Mouse (Mus musculus) liver, embryonic 15.5 days (tissue): ENCODE data around the gene Creld2. TPM values are rescaled to one million over a fixed set of nuclear protein-coding genes. Genes with fewer than 3 reads are reported as not detected.
A peak's percentile ranks its signal among the peaks of the same experiment; 100 is the strongest.
"Not testable (repeated sequence)": the region's sequence is repeated elsewhere in the genome, so short reads cannot be mapped to it uniquely, and the experiment has no call there.

ENCODE experiments used
- ATAC-seq: fragments of 200-750 bp; cut with Nextera tagmentation; 2 replicates; pipeline ENCODE4 v1.8.0; 2017; ENCODE audit warnings: moderate number of reproducible peaks, mild to moderate bottlenecking, moderate library complexity; ENCODE audit not compliant: insufficient read depth
- H3K27ac ChIP-seq: fragments of 300-500 bp; sonication (generic); replicated peaks from 2 replicates; pipeline ENCODE4 v1.5.1; 2015; ENCODE audit warnings: mild to moderate bottlenecking, inconsistent platforms
- H3K27me3 ChIP-seq: fragments of 300-500 bp; sonication (generic); 2 replicates; pipeline ENCODE4 v1.6.1; 2015; ENCODE audit warnings: mild to moderate bottlenecking, inconsistent platforms
- H3K36me3 ChIP-seq: fragments of 300-500 bp; sonication (generic); replicated peaks from 2 replicates; pipeline ENCODE4 v1.6.1; 2015; ENCODE audit warnings: moderate library complexity, mild to moderate bottlenecking, inconsistent platforms
- H3K4me1 ChIP-seq: fragments of 300-500 bp; sonication (generic); replicated peaks from 2 replicates; pipeline ENCODE4 v1.6.1; 2015; ENCODE audit warnings: inconsistent platforms
- H3K4me2 ChIP-seq: fragments of 300-500 bp; sonication (generic); 2 replicates; pipeline ENCODE4 v1.6.1; 2015; ENCODE audit warnings: moderate library complexity, mild to moderate bottlenecking, inconsistent platforms
- H3K4me3 ChIP-seq: fragments of 300-500 bp; sonication (generic); replicated peaks from 2 replicates; pipeline ENCODE4 v1.5.1; 2015; ENCODE audit warnings: mild to moderate bottlenecking, inconsistent platforms
- H3K9ac ChIP-seq: fragments of 300-500 bp; sonication (generic); 2 replicates; pipeline ENCODE4 v1.6.1; 2015; ENCODE audit warnings: moderate library complexity, mild to moderate bottlenecking, inconsistent platforms
- H3K9me3 ChIP-seq: fragments of 300-500 bp; sonication (generic); replicated peaks from 2 replicates; pipeline ENCODE4 v1.6.1; 2016; ENCODE audit warnings: inconsistent platforms
- WGBS: fragments of 180-500 bp; shearing (Covaris S2); methylation state at CpG from one replicate; pipeline ENCODE4 v1.1.7; 2015; ENCODE audit warnings: mixed read lengths; ENCODE audit not compliant: insufficient replicate concordance; 5-methylcytosine and 5-hydroxymethylcytosine counted together
- polyA plus RNA-seq: library from polyadenylated mRNA; unstranded; fragments of >200 nt; fragmentation: Nextera tagmentation; extraction: Ambion mirVana; gene quantifications from 2 replicates; pipeline ENCODE4 v1.2.1, GENCODE M21; 2015

The Creld2 gene
- 39.6 and 46.2 TPM in 2 replicates for polyA plus RNA-seq

DNA sequence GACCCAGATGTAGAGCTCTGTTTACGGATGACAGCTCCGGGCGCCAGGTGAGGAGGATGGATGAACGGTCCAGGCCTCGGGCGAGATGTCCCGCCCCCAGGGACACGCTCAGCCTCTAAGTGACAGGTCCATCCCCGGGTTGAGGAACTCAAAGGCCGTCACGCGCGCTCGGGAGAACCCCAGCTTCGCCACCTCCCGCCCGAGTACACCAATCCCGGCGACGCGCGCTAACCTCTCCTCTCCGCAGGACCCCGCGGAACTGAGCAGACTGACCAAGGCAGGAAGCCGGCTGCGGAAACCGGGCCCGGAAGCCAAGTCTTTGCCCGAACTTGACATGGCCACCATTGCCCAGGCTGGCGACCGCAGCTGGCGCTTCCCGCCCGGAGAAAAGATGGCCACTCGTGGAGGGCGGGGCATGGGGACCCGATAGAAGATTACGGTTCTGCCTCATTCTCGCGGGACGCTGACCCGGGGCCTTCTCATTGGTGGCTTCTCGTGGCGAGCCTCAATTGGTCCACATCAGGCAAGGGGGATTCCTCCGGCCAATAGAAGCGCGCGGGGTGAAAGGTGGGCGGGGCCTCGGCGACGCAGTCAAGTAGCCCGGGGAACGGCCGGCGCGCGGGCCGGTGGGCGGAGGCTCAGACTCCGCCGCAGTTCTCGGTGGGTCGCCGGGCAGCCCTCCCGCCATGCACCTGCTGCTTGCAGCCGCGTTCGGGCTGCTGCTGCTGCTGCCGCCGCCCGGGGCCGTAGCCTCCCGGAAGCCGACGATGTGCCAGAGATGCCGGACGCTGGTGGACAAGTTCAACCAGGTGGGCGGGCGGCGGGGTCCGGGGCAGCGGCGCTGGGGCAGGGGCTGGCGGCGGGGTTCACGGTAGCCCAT is at the start of gene Creld2, which contains the start of gene Alg12:
TSS of gene Creld2 (plus strand) at position 621 of the 880 bp plus-strand sequence.
TSS of gene Alg12 (minus strand) at position 293 of the 880 bp plus-strand sequence.
- peaks cover 28% of the 10 kb centered on the region for H3K4me1 ChIP-seq
- no peaks in the 10 kb centered on the region for H3K27me3 ChIP-seq
- under 1% methylated on average over 88 of the region's 88 CpGs for WGBS
- peaks cover 40% of the 10 kb centered on the region for H3K36me3 ChIP-seq
- peak within 1 kb of the TSS; percentile 81 for H3K4me3 ChIP-seq
- no peaks in the 10 kb centered on the region for H3K9me3 ChIP-seq
- peak within 1 kb of the TSS; percentile 96 for H3K4me2 ChIP-seq
- ATAC-seq, result peak; percentile 98
- peak within 1 kb of the TSS; percentile 82 for H3K27ac ChIP-seq
- H3K9ac ChIP-seq, result peak within 1 kb of the TSS; percentile 89

DNA sequence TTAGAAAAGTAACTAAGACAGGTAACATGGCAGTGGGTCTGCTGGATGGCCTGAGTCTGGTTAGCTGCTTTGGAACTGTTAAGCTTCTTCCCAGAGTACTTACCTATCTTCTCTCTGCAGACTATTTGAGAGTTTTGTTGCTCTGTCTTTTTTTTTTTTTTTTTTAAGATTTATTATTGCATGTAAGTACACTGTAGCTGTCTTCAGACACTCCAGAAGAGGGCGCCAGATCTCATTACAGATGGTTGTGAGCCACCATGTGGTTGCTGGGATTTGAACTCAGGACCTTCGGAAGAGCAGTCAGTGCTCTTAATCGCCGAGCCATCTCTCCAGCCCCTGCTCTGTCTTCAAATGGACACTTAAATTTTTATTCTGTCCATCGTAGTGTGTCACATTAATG is 44.8 kb upstream of the Creld2 start:
- not testable (repeated sequence) for H3K9me3 ChIP-seq, H3K4me1 ChIP-seq, H3K4me3 ChIP-seq, ATAC-seq, H3K9ac ChIP-seq, H3K27me3 ChIP-seq, H3K27ac ChIP-seq, H3K4me2 ChIP-seq
- 79% methylated on average over 5 of the region's 5 CpGs for WGBS
- peaks cover 38% of the 10 kb centered on the region for H3K36me3 ChIP-seq

DNA sequence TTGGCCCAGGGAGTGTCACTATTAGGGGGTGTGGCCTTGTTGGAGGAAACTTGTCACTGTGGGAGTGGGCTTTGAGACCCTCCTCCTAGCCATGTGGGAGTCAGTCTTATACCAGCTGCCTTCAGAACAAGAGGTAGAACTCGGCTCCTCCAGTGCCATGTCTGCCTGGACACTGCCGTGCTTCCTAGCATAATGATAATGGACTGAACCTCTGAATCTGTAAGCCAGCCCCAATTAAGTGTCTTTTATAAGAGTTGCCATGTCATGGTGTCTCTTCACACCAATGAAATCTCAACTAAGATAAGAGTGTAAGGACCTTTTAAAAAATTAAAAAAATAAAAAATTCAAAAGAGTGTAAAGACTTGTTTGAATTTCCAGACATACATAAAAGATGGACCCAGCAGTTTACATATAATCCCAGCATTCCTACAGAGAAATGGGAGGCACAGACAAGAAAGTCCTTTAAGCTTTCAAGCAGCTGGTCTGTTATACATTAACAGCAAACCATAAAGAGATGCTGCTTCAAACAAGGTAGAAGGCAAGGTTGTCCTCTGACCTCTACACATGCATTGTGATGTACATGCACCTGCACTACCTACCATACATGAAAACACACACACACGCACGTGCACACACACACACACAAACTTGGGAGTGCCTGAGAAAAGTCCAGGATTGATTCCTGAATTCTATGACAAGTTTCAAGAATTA is 27.2 kb upstream of the Creld2 start:
- 68% methylated on average over 4 of the region's 4 CpGs for WGBS
- ATAC-seq, result no peak

DNA sequence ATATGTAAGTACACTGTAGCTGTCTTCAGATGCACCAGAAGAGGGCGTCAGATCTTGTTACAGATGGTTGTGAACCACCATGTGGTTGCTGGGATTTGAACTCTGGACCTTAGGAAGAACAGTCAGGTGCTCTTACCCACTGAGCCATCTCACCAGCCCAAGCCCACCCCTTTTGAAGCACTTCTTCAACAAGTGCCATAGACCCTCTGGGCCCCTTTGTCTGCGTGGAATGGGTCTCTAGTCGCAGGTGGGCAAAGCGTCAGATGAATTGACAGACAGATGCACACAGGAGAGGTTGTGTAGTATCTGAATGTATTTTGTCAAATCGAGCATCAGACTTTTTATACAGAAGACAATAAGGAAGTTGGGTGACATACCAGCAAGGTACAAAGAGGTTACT is 24.7 kb upstream of the Creld2 start:
- not testable (repeated sequence) for H3K4me1 ChIP-seq, H3K9ac ChIP-seq, H3K27ac ChIP-seq, ATAC-seq, H3K4me2 ChIP-seq, H3K27me3 ChIP-seq, H3K9me3 ChIP-seq, H3K4me3 ChIP-seq, H3K36me3 ChIP-seq
- WGBS, result 73% methylated on average over 5 of the region's 5 CpGs

More for the DNA sequence above, 27.2 kb upstream of the Creld2 start:
- Histone ChIP-seq H3K4me3 (no peak overlapping the region), H3K4me1 (no peaks in the 10 kb centered on the region), H3K4me2 (no peak overlapping the region), H3K9me3 (no peaks in the 10 kb centered on the region), H3K9ac (no peak overlapping the region), H3K36me3 (no peaks in the 10 kb centered on the region), H3K27me3 (no peaks in the 10 kb centered on the region), H3K27ac (no peak overlapping the region)

DNA sequence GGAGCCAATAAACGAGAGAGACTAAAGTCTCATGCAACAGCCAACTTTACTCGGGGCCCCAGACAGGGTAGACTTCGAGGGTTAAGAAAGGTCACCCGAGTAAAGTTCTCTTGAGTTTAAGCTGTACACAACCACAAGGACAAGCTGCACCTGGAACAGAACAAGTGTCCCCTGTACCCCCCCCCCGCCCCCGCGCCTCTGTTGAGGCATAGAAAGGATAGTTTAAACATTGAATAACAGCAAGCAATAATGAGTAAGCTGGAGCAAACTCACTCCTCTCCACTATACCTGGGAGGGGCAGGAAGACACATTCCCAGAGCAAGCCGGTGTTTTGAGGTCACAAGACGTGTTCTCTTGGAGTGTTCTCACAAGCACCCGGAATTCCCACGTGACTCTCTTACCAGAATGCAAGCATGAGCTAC is 19.5 kb upstream of the Creld2 start:
- H3K27me3 ChIP-seq, result no peaks in the 10 kb centered on the region
- H3K9me3 ChIP-seq, result no peaks in the 10 kb centered on the region
- 63% methylated on average over 11 of the region's 11 CpGs for WGBS
- peaks cover 5% of the 10 kb centered on the region; the same call in 1 of the 2 replicates for H3K36me3 ChIP-seq
- peaks cover 7% of the 10 kb centered on the region; the same call in 1 of the 2 replicates for H3K4me1 ChIP-seq
- ATAC-seq, result no peak
- peak overlapping the region; percentile 13; the same call in 1 of the 2 replicates for H3K4me2 ChIP-seq
- 0 out of 2 replicates have a peak overlapping the region, but pooled peaks have one; percentile 19 for H3K27ac ChIP-seq
- H3K4me3 ChIP-seq, result no peak overlapping the region
- H3K9ac ChIP-seq, result no peak overlapping the region

DNA sequence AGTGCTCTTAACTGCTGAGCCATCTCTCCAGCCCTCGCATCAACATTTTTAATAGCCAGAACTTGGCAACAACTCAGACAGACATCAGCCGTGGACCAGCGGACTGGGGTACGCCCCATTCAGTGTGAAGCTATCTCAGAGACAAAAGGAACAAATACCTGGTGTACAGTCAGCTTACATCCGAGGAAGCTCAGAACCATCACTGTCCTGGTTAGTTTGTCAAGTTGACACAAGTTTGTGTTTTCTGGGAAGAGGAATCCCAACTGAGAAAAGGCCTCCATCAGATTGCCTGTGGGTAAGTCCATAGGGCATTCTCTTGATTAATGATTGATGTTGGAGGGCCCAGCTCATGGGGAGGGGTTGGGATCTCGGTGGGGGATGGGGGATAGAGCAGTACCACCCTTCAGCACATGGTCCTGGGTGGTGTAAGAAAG is 18.5 kb upstream of the Creld2 start:
- Histone ChIP-seq H3K27me3 (no peaks in the 10 kb centered on the region), H3K9ac (no peak overlapping the region), H3K4me1 (peaks cover 7% of the 10 kb centered on the region; the same call in 1 of the 2 replicates), H3K9me3 (no peaks in the 10 kb centered on the region), H3K4me3 (no peak overlapping the region), H3K36me3 (peaks cover 15% of the 10 kb centered on the region), H3K4me2 (no peak overlapping the region), H3K27ac (peak overlapping the region; percentile 74)
- ATAC-seq, result peak; percentile 75
- 58% methylated on average over 6 of the region's 6 CpGs for WGBS

DNA sequence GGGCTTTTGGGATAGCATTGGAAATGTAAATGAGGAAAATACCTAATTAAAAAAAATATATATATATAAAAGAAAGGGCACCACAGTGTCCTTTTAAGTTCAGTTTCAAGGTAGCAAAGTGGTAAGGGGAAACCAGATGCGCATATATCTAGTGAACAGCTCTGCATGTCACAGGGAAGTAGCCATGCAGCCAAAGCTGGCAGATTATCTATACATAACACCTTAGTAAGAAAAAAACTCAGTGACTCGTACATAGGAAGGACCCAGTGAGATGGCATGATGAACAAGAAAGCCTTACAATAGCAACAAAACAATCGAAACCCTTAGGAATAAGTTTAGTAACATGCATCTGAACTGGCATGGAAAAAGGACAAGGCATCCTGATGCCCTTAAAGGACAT is 17.5 kb upstream of the Creld2 start:
- no peak overlapping the region for H3K9ac ChIP-seq
- 60% methylated on average over 3 of the region's 3 CpGs for WGBS
- peaks cover 21% of the 10 kb centered on the region for H3K36me3 ChIP-seq
- peaks cover 7% of the 10 kb centered on the region; the same call in 1 of the 2 replicates for H3K4me1 ChIP-seq
- H3K27ac ChIP-seq, result no peak overlapping the region
- H3K4me2 ChIP-seq, result no peak overlapping the region
- no peak for ATAC-seq
- H3K9me3 ChIP-seq, result no peaks in the 10 kb centered on the region
- H3K4me3 ChIP-seq, result no peak overlapping the region
- no peaks in the 10 kb centered on the region for H3K27me3 ChIP-seq

DNA sequence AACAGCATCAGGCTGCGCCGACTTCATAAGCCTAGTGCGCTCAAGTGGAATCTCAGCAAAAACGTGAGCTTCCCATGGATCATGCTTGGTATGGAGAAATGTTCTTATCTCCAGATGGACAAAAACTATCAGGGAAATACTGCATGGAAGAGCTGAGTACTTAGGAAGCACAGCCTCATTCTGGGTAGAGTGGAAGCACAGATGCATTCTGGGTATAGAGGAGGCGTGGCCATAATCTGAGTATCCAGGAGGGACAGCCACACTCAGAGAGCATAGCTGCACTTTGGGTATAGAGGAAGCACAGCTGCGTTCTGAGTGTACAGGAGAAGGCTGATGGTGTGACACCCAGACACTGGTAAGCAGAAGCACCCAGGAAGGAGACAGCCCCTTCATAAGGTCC is 17.1 kb upstream of the Creld2 start:
- WGBS, result 69% methylated on average over 6 of the region's 6 CpGs
- Histone ChIP-seq H3K36me3 (peaks cover 21% of the 10 kb centered on the region), H3K4me3 (no peak overlapping the region), H3K4me2 (no peak overlapping the region), H3K4me1 (peaks cover 7% of the 10 kb centered on the region; the same call in 1 of the 2 replicates), H3K27ac (no peak overlapping the region), H3K9ac (no peak overlapping the region), H3K9me3 (no peaks in the 10 kb centered on the region), H3K27me3 (no peaks in the 10 kb centered on the region)
- no peak for ATAC-seq

DNA sequence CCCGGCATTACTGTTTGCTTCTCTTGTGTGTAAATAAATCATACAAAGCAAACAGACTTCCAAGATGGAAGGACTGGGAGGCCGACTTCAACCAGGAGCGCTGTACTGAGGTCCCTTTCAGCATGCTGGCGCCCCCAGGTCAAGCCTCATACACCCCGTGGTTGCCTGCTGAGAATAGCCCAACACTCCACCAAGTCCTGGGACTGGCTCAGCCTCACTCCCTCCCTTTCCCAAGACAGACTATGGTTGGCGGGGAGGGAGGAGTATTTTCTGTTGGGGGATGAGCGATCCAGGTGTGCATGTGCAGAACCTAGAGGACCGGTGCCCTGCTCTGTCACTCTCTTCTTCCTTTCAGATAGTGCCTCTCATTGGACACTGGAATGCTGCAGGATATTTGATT is 11.3 kb upstream of the Creld2 start:
- H3K27me3 ChIP-seq, result no peaks in the 10 kb centered on the region
- no peaks in the 10 kb centered on the region for H3K9me3 ChIP-seq
- H3K4me3 ChIP-seq, result no peak overlapping the region
- H3K27ac ChIP-seq, result no peak overlapping the region
- WGBS, result 75% methylated on average over 8 of the region's 8 CpGs
- no peak for ATAC-seq
- no peaks in the 10 kb centered on the region for H3K4me1 ChIP-seq
- peaks cover 31% of the 10 kb centered on the region for H3K36me3 ChIP-seq
- H3K4me2 ChIP-seq, result no peak overlapping the region
- H3K9ac ChIP-seq, result no peak overlapping the region

DNA sequence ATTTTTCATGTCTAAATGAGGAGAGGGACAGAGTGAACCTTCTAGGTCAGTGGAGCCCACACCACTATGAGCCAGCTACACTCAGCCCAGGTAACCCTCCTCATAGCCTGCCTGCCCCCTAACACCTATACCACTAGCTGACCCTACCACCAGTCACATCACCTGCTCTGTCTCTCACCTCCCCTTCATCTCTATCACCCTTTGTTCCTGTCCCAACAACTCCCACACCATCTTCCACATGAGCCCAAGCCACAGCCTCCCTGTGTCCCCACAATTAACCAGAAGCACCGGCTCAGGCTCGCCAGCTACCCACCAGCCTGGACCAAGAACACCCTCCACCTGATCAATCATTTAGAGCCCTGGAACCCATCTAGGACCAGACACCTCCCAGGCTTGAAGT is 9.1 kb upstream of the Creld2 start:
- no peak overlapping the region for H3K4me3 ChIP-seq
- H3K27ac ChIP-seq, result no peak overlapping the region
- no peak for ATAC-seq
- 72% methylated on average over 2 of the region's 2 CpGs for WGBS
- H3K27me3 ChIP-seq, result no peaks in the 10 kb centered on the region
- no peak overlapping the region for H3K4me2 ChIP-seq
- no peaks in the 10 kb centered on the region for H3K9me3 ChIP-seq
- no peak overlapping the region for H3K9ac ChIP-seq
- H3K4me1 ChIP-seq, result 0 out of 2 replicates have a peak, but pooled peaks cover under 1% of the 10 kb centered on the region
- H3K36me3 ChIP-seq, result peaks cover 36% of the 10 kb centered on the region

DNA sequence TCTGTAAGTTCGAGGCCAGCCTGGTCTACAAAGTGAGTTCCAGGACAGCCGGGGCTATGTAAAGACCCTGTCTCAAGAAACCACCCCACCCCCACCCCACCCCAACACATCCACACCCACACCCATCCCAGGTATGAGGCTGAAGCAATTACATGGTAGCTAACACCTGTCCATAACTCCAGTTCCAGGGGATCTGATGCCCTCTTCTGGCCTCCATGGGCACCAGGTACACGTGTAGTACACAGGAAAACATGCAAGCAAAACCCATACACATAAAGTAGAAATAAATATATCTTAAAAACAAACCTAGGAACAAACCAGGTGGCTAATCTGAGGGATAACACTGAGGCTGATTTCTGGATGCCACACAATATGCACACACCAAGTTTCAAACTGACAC is 6.2 kb upstream of the Creld2 start:
- H3K27ac ChIP-seq, result no peak overlapping the region

More for the DNA sequence above, 6.2 kb upstream of the Creld2 start:
- H3K4me3 ChIP-seq, result no peak overlapping the region
- H3K9me3 ChIP-seq, result no peaks in the 10 kb centered on the region
- no peak overlapping the region for H3K4me2 ChIP-seq
- H3K27me3 ChIP-seq, result no peaks in the 10 kb centered on the region
- peaks cover 27% of the 10 kb centered on the region for H3K36me3 ChIP-seq
- H3K9ac ChIP-seq, result no peak overlapping the region
- ATAC-seq, result no peak
- WGBS, result 76% methylated on average over 3 of the region's 3 CpGs
- H3K4me1 ChIP-seq, result peaks cover 6% of the 10 kb centered on the region
